Mouse (Mus musculus) embryonic facial prominence, embryonic 15.5 days (tissue): ENCODE data around the gene Sdc4. TPM values are rescaled to one million over a fixed set of nuclear protein-coding genes. Genes with fewer than 3 reads are reported as not detected.

Experiments
- ATAC-seq: fragments of 200-750 bp; cut with Nextera tagmentation; 2 replicates; pipeline ENCODE4 v1.8.0; 2017; ENCODE audit warnings: low read depth, moderate TSS enrichment; ENCODE audit not compliant: insufficient number of reproducible peaks, low FRiP score, low TSS enrichment
- H3K27ac ChIP-seq: fragments of 300-500 bp; sonication (generic); replicated peaks from 2 replicates; pipeline ENCODE4 v1.5.1; 2015; ENCODE audit warnings: mild to moderate bottlenecking, inconsistent platforms
- H3K27me3 ChIP-seq: fragments of 300-500 bp; sonication (generic); 2 replicates; pipeline ENCODE4 v1.6.1; 2015; ENCODE audit warnings: inconsistent platforms
- H3K36me3 ChIP-seq: fragments of 300-500 bp; sonication (generic); 2 replicates; pipeline ENCODE4 v1.6.1; 2015; ENCODE audit warnings: mild to moderate bottlenecking, inconsistent platforms
- H3K4me1 ChIP-seq: fragments of 300-500 bp; sonication (generic); 2 replicates; pipeline ENCODE4 v1.6.1; 2015; ENCODE audit warnings: inconsistent platforms
- H3K4me2 ChIP-seq: fragments of 300-500 bp; sonication (generic); replicated peaks from 2 replicates; pipeline ENCODE4 v1.6.1; 2015; ENCODE audit warnings: mild to moderate bottlenecking, inconsistent platforms
- H3K4me3 ChIP-seq: fragments of 300-500 bp; sonication (generic); replicated peaks from 2 replicates; pipeline ENCODE4 v1.5.1; 2015; ENCODE audit warnings: mild to moderate bottlenecking, inconsistent platforms
- H3K9ac ChIP-seq: fragments of 300-500 bp; sonication (generic); 2 replicates; pipeline ENCODE4 v1.6.1; 2015; ENCODE audit warnings: inconsistent platforms
- H3K9me3 ChIP-seq: fragments of 300-500 bp; sonication (generic); replicated peaks from 2 replicates; pipeline ENCODE4 v1.6.1; 2016; ENCODE audit warnings: inconsistent platforms
- WGBS: fragments of 180-500 bp; shearing (Covaris S2); methylation state at CpG from one replicate; pipeline ENCODE4 v1.1.7; 2015; 5-methylcytosine and 5-hydroxymethylcytosine counted together
- polyA plus RNA-seq: library from polyadenylated mRNA; unstranded; fragments of >200 nt; fragmentation: Nextera tagmentation; extraction: Ambion mirVana; gene quantifications from 2 replicates; pipeline ENCODE4 v1.2.1, GENCODE M21; 2015

The Sdc4 gene
- polyA plus RNA-seq, 1 experiment from 2014 or later: 113 TPM

- no peak overlapping the region for H3K27ac ChIP-seq
Observed at GRCm38 (mm10) chr2:164377478-164378426, 65.9 kb downstream of the Sdc4 start.

More at GRCm38 (mm10) chr2:164377478-164378426, 65.9 kb downstream of the Sdc4 start:
- no peak for ATAC-seq
- Histone ChIP-seq H3K36me3 (no peaks in the 10 kb centered on the region), H3K9me3 (no peaks in the 10 kb centered on the region), H3K27me3 (no peaks in the 10 kb centered on the region), H3K4me2 (no peak overlapping the region), H3K4me1 (no peaks in the 10 kb centered on the region), H3K4me3 (no peak overlapping the region), H3K9ac (no peak overlapping the region)
- WGBS: 87% methylated on average over 15 of the region's 15 CpGs

Other genes starting within 250 kb of the Sdc4 start
- not detected in 2 replicates for gene Wfdc15a, start 243.8 kb downstream of the Sdc4 start, polyA plus RNA-seq
- not detected in 2 replicates for gene Wfdc15b, start 222.2 kb downstream of the Sdc4 start, polyA plus RNA-seq
- gene Svs2, start 205.4 kb downstream of the Sdc4 start, polyA plus RNA-seq: not detected in 2 replicates
- not detected in 2 replicates for gene Svs3b, start 187.2 kb downstream of the Sdc4 start, polyA plus RNA-seq
- gene Svs4, start 165.4 kb downstream of the Sdc4 start, polyA plus RNA-seq: not detected in 2 replicates
- gene Svs3a, start 154.6 kb downstream of the Sdc4 start, polyA plus RNA-seq: not detected in 2 replicates
- not detected in 2 replicates for gene Svs6, start 127.1 kb downstream of the Sdc4 start, polyA plus RNA-seq
- not detected in 2 replicates for gene Svs5, start 111.1 kb downstream of the Sdc4 start, polyA plus RNA-seq
- 9.9 and 14.5 TPM in 2 replicates for gene Slpi, start 54.8 kb downstream of the Sdc4 start, polyA plus RNA-seq
- 0.50 and 0.98 TPM in 2 replicates for gene Rbpjl, start 40.7 kb downstream of the Sdc4 start, polyA plus RNA-seq
- gene Matn4, start 38.7 kb downstream of the Sdc4 start, polyA plus RNA-seq: 33.4 and 58.2 TPM in 2 replicates
- 66.3 and 67.8 TPM in 2 replicates for gene Sys1, start 13.1 kb upstream of the Sdc4 start, polyA plus RNA-seq
- 12.2 and 12.5 TPM in 2 replicates for gene Gm20458, start 17.1 kb upstream of the Sdc4 start, polyA plus RNA-seq
- not detected in 2 replicates for gene Trp53tg5, start 29.8 kb upstream of the Sdc4 start, polyA plus RNA-seq
- 8.4 and 10.3 TPM in 2 replicates for gene Dbndd2, start 42.2 kb upstream of the Sdc4 start, polyA plus RNA-seq
- 63.0 and 70.5 TPM in 2 replicates for gene Pigt, start 53.6 kb upstream of the Sdc4 start, polyA plus RNA-seq
- 47.5 and 73.4 TPM in 2 replicates for gene Wfdc2, start 118.5 kb upstream of the Sdc4 start, polyA plus RNA-seq
- gene Spint3, start 129.6 kb upstream of the Sdc4 start, polyA plus RNA-seq: not detected in 2 replicates
- gene Wfdc6a, start 141.6 kb upstream of the Sdc4 start, polyA plus RNA-seq: 0.22 and 0.27 TPM in 2 replicates
- not detected in 2 replicates for gene Eppin, start 149.7 kb upstream of the Sdc4 start, polyA plus RNA-seq
- not detected in 2 replicates for gene Wfdc6b, start 169.6 kb upstream of the Sdc4 start, polyA plus RNA-seq
- gene Wfdc8, start 169.7 kb upstream of the Sdc4 start, polyA plus RNA-seq: not detected in 2 replicates
- not detected in 2 replicates for gene Wfdc16, start 194.9 kb upstream of the Sdc4 start, polyA plus RNA-seq
- gene Wfdc10, start 212.2 kb upstream of the Sdc4 start, polyA plus RNA-seq: 1.5 and 2.8 TPM in 2 replicates
- gene Wfdc9, start 212.7 kb upstream of the Sdc4 start, polyA plus RNA-seq: not detected in 2 replicates
- gene Wfdc11, start 230.2 kb upstream of the Sdc4 start, polyA plus RNA-seq: not detected in 2 replicates
- gene Wfdc13, start 241.2 kb upstream of the Sdc4 start, polyA plus RNA-seq: 0.16 and 0.71 TPM in 2 replicates